Mouse (Mus musculus): ENCODE data around the gene Slc22a3.

GRCm38 (mm10) chr17:12396163-12396677 lies 111.3 kb downstream of the Slc22a3 start:
- TF ChIP-seq CTCF (IDR thresholded peaks at IDR 0.05; ENCODE audit: low read depth) = no peak
- no peak for TF ChIP-seq EP300 (optimal IDR thresholded peaks at IDR 0.05)

All from stomach, postnatal 0 days (tissue).